Mouse (Mus musculus) MEL (cell line): Measurements from ENCODE around the gene Mynn. TPM values are rescaled to one million over a fixed set of nuclear protein-coding genes. Genes with fewer than 3 reads are reported as not detected.

Experiments used
- DNase-seq: peaks from one replicate; pipeline ENCODE4 v3.0.0; 2011; ENCODE audit warnings: low read depth, low spot score
- H3K27ac ChIP-seq: 2 replicates; pipeline ENCODE4 v1.5.1; 2012; ENCODE audit warnings: low read depth, mild to moderate bottlenecking, control low read depth, low read length, moderate library complexity; ENCODE audit not compliant: control insufficient read depth
- H3K27me3 ChIP-seq, 2 experiments: fragments of 150-350 bp in 1 of 2; sonication (generic) in 1 of 2; 2 replicates each; pipeline ENCODE4 v1.6.1; 2012; ENCODE audit warnings: low read length in 2 of 2, mild to moderate bottlenecking in 2 of 2, improper control_type of control experiment in 1 of 2, moderate library complexity in 1 of 2; ENCODE audit not compliant: insufficient read depth in 2 of 2, control insufficient read depth in 1 of 2
- H3K36me3 ChIP-seq, 2 experiments: 2 replicates each; pipeline ENCODE4 v1.6.1; 2012 to 2014; ENCODE audit warnings: low read length in 2 of 2, improper control_type of control experiment in 1 of 2, inconsistent platforms in 1 of 2, mild to moderate bottlenecking in 1 of 2; ENCODE audit not compliant: insufficient read depth in 2 of 2, control insufficient read depth in 1 of 2
- H3K4me1 ChIP-seq, 2 experiments: fragments of 150-350 bp in 1 of 2; sonication (generic) in 1 of 2; 2 replicates each; pipeline ENCODE4 v1.6.1; 2012; ENCODE audit warnings: low read length in 2 of 2, improper control_type of control experiment in 1 of 2, mild to moderate bottlenecking in 1 of 2; ENCODE audit not compliant: insufficient read depth in 2 of 2, control insufficient read depth in 1 of 2
- H3K4me3 ChIP-seq, 2 experiments: fragments of 150-350 bp in 1 of 2; sonication (generic) in 1 of 2; 2 replicates each; pipeline ENCODE4 v1.5.1; 2012; ENCODE audit warnings: low read depth in 2 of 2, low read length in 2 of 2, mild to moderate bottlenecking in 2 of 2, moderate library complexity in 2 of 2, control low read depth in 1 of 2, improper control_type of control experiment in 1 of 2; ENCODE audit not compliant: control insufficient read depth in 1 of 2, insufficient read depth in 1 of 2
- H3K79me2 ChIP-seq: 2 replicates; pipeline ENCODE4 v1.6.1; 2012; ENCODE audit warnings: mild to moderate bottlenecking, low read length, moderate library complexity; ENCODE audit not compliant: control insufficient read depth, poor library complexity, insufficient read depth
- H3K9ac ChIP-seq: 2 replicates; pipeline ENCODE4 v1.6.1; 2012; ENCODE audit warnings: low read depth, mild to moderate bottlenecking, control low read depth, low read length, moderate library complexity; ENCODE audit not compliant: control insufficient read depth, poor library complexity, severe bottlenecking
- H3K9me3 ChIP-seq: fragments of 150-350 bp; sonication (generic); replicated peaks from 2 replicates; pipeline ENCODE4 v1.6.1; 2012; ENCODE audit warnings: mild to moderate bottlenecking, low read length, improper control_type of control experiment, moderate library complexity; ENCODE audit not compliant: insufficient read depth
- CHD1 ChIP-seq: IDR thresholded peaks from 2 replicates; pipeline ENCODE4 v1.6.1; 2012; ENCODE audit warnings: low read depth, mild to moderate bottlenecking, inconsistent platforms, low read length, improper control_type of control experiment
- CHD2 ChIP-seq: IDR thresholded peaks from 2 replicates; pipeline ENCODE4 v1.6.1; 2011; ENCODE audit warnings: low read length, improper control_type of control experiment
- E2F4 ChIP-seq: IDR thresholded peaks from 2 replicates; pipeline ENCODE4 v1.6.1; 2011; ENCODE audit warnings: low read depth, low read length, improper control_type of control experiment, borderline replicate concordance
- ELF1 ChIP-seq: IDR thresholded peaks from 2 replicates; pipeline ENCODE4 v1.6.1; 2014; ENCODE audit warnings: low read depth, mild to moderate bottlenecking, inconsistent platforms, low read length, improper control_type of control experiment, moderate library complexity
- GABPA ChIP-seq: IDR thresholded peaks from 2 replicates; pipeline ENCODE4 v1.6.1; 2012; ENCODE audit warnings: low read depth, mild to moderate bottlenecking, inconsistent platforms, low read length, improper control_type of control experiment, moderate library complexity
- HCFC1 ChIP-seq: IDR thresholded peaks from 2 replicates; pipeline ENCODE4 v1.6.1; 2012; ENCODE audit warnings: low read depth, mild to moderate bottlenecking, inconsistent platforms, low read length, improper control_type of control experiment, moderate library complexity
- JUND ChIP-seq: IDR thresholded peaks from 2 replicates; pipeline ENCODE4 v1.6.1; 2011; ENCODE audit warnings: low read depth, mild to moderate bottlenecking, improper control_type of control experiment, low read length
- KAT2A ChIP-seq: conservative IDR thresholded peaks from 2 replicates; pipeline ENCODE4 v1.6.1; 2012; ENCODE audit warnings: low read depth, low read length, improper control_type of control experiment, inconsistent platforms
- MAFK ChIP-seq: IDR thresholded peaks from 2 replicates; pipeline ENCODE4 v1.6.1; 2011; ENCODE audit warnings: low read depth, mild to moderate bottlenecking, low read length, improper control_type of control experiment, borderline replicate concordance
- MAX ChIP-seq: IDR thresholded peaks from 2 replicates; pipeline ENCODE4 v1.6.1; 2011; ENCODE audit warnings: low read length, improper control_type of control experiment
- MAZ ChIP-seq: IDR thresholded peaks from 2 replicates; pipeline ENCODE4 v1.6.1; 2012; ENCODE audit warnings: low read depth, mild to moderate bottlenecking, inconsistent platforms, low read length, improper control_type of control experiment
- MYC ChIP-seq: IDR thresholded peaks from 2 replicates; pipeline ENCODE4 v1.6.1; 2011; ENCODE audit warnings: low read depth, mild to moderate bottlenecking, low read length, improper control_type of control experiment, moderate library complexity
- NELFE ChIP-seq: IDR thresholded peaks from 2 replicates; pipeline ENCODE4 v1.6.1; 2011; ENCODE audit warnings: low read depth, low read length, improper control_type of control experiment
- POLR2AphosphoS5 ChIP-seq: IDR thresholded peaks from 2 replicates; pipeline ENCODE4 v1.6.1; 2012; ENCODE audit warnings: low read depth, borderline replicate concordance, mild to moderate bottlenecking, inconsistent platforms, low read length, moderate library complexity, mixed read lengths
- RCOR1 ChIP-seq: IDR thresholded peaks from 2 replicates; pipeline ENCODE4 v1.6.1; 2012; ENCODE audit warnings: low read depth, mild to moderate bottlenecking, inconsistent platforms, low read length, improper control_type of control experiment
- SIN3A ChIP-seq: IDR thresholded peaks from 2 replicates; pipeline ENCODE4 v1.6.1; 2012; ENCODE audit warnings: low read length, improper control_type of control experiment, inconsistent platforms
- SMC3 ChIP-seq: IDR thresholded peaks from 2 replicates; pipeline ENCODE4 v1.6.1; 2011; ENCODE audit warnings: low read depth, low read length, improper control_type of control experiment
- TAL1 ChIP-seq: IDR thresholded peaks from 2 replicates; pipeline ENCODE4 v1.6.1; 2012; ENCODE audit warnings: mild to moderate bottlenecking, inconsistent platforms, low read length, moderate library complexity, mixed read lengths
- TBP ChIP-seq: IDR thresholded peaks from 2 replicates; pipeline ENCODE4 v1.8.0; 2011; ENCODE audit warnings: low read depth, low read length, improper control_type of control experiment
- TCF12 ChIP-seq: IDR thresholded peaks from 2 replicates; pipeline ENCODE4 v1.6.1; 2014; ENCODE audit warnings: low read depth, mild to moderate bottlenecking, inconsistent platforms, low read length, improper control_type of control experiment, moderate library complexity
- UBTF ChIP-seq: IDR thresholded peaks from 2 replicates; pipeline ENCODE4 v1.6.1; 2012; ENCODE audit warnings: low read depth, mild to moderate bottlenecking, inconsistent platforms, low read length, improper control_type of control experiment, moderate library complexity, borderline replicate concordance; ENCODE audit not compliant: insufficient read depth
- ZMIZ1 ChIP-seq: IDR thresholded peaks from 2 replicates; pipeline ENCODE4 v1.6.1; 2012; ENCODE audit warnings: low read depth, mild to moderate bottlenecking, inconsistent platforms, low read length, improper control_type of control experiment, moderate library complexity
- polyA plus RNA-seq, 2 experiments: library from polyadenylated mRNA; stranded (reverse) in 1 of 2; unstranded in 1 of 2; fragments of >175 nt in 1 of 2; fragments of >200 nt in 1 of 2; gene quantifications; 2 replicates each; pipeline versions ENCODE4 v1.2.1 to v1.2.4; 2012; ENCODE audit warnings: low replicate concordance in 2 of 2, low read depth in 1 of 2; ENCODE audit not compliant: insufficient read length in 2 of 2, insufficient read depth in 1 of 2, missing spikeins in 1 of 2
- total RNA-seq: library from RNA; depleted of rRNA; stranded (reverse); fragments of 300-350 nt; gene quantifications from 2 replicates; pipeline ENCODE4 v1.2.3, GENCODE M21; 2012

The Mynn gene
- total and polyA plus RNA-seq, 3 experiments: 12.3 to 17.0 TPM; not detected in 1

GRCm38 (mm10) chr3:30595111-30595832 is 6.6 kb upstream of the Mynn start (continued):
- no peak for TF ChIP-seq KAT2A
- no peak for TF ChIP-seq MAFK
- no peak for TF ChIP-seq POLR2AphosphoS5
- TF ChIP-seq RCOR1: no peak

- no peak overlapping the region for H3K9ac ChIP-seq
- H3K4me3 ChIP-seq: no peak overlapping the region
- H3K79me2 ChIP-seq: peaks cover 4% of the 10 kb centered on the region; the same call in 1 of the 2 replicates
- H3K27me3 ChIP-seq: no peaks in the 10 kb centered on the region
- TF ChIP-seq GABPA: no peak
- TF ChIP-seq JUND: no peak
- no peak for TF ChIP-seq TAL1
- no peak for TF ChIP-seq ZMIZ1
- no peak for TF ChIP-seq TBP
- no peak for TF ChIP-seq MAZ
- TF ChIP-seq CHD2: no peak
- TF ChIP-seq RCOR1: no peak
- TF ChIP-seq SMC3: no peak
- TF ChIP-seq CHD1: no peak
- no peak for TF ChIP-seq E2F4
- TF ChIP-seq ELF1: no peak
- no peak for TF ChIP-seq HCFC1
- no peak for TF ChIP-seq SIN3A
- no peak for TF ChIP-seq UBTF
- no peak for TF ChIP-seq TCF12
- no peak for TF ChIP-seq MAX
- TF ChIP-seq MYC: no peak
- TF ChIP-seq NELFE: no peak
- peaks cover 0 to 12% of the 10 kb centered on the region in 2 experiments; a peak in 2 of 4 replicates for H3K36me3 ChIP-seq
- peaks cover 3 to 12% of the 10 kb centered on the region in 2 experiments; a peak in 3 of 4 replicates for H3K4me1 ChIP-seq
- no peak for DNase-seq
- no peaks in the 10 kb centered on the region for H3K9me3 ChIP-seq
- no peak overlapping the region for H3K27ac ChIP-seq
Measured at GRCm38 (mm10) chr3:30597271-30597670, 4.6 kb upstream of the Mynn start.
